Mouse (Mus musculus) liver, embryonic 16.5 days (tissue): ENCODE measurements around the gene Adm. TPM values are rescaled to one million over a fixed set of nuclear protein-coding genes. Genes with fewer than 3 reads are reported as not detected.

Experiments
- ATAC-seq: fragments of 200-750 bp; cut with Nextera tagmentation; 2 replicates; pipeline ENCODE4 v1.8.0; 2017; ENCODE audit warnings: low read depth, mild to moderate bottlenecking, moderate number of reproducible peaks, moderate library complexity
- H3K27ac ChIP-seq: fragments of 300-500 bp; sonication (generic); 2 replicates; pipeline ENCODE4 v1.5.1; 2014; ENCODE audit warnings: mild to moderate bottlenecking, low read length
- H3K27me3 ChIP-seq: fragments of 300-500 bp; sonication (generic); 2 replicates; pipeline ENCODE4 v1.6.1; 2014; ENCODE audit warnings: low read depth, low read length, mixed read lengths; ENCODE audit not compliant: control insufficient read depth, insufficient read depth
- H3K36me3 ChIP-seq: fragments of 300-500 bp; sonication (generic); 2 replicates; pipeline ENCODE4 v1.6.1; 2014; ENCODE audit warnings: mild to moderate bottlenecking; ENCODE audit not compliant: control insufficient read depth, insufficient read depth
- H3K4me1 ChIP-seq: fragments of 300-500 bp; sonication (generic); 2 replicates; pipeline ENCODE4 v1.6.1; 2014; ENCODE audit warnings: low read depth, low read length, mixed read lengths; ENCODE audit not compliant: control insufficient read depth
- H3K4me2 ChIP-seq: fragments of 300-500 bp; sonication (generic); 2 replicates; pipeline ENCODE4 v1.6.1; 2014; ENCODE audit warnings: low read depth, low read length, mixed read lengths
- H3K4me3 ChIP-seq: fragments of 300-500 bp; sonication (generic); 2 replicates; pipeline ENCODE4 v1.5.1; 2014; ENCODE audit warnings: low read depth, mild to moderate bottlenecking, low read length
- H3K9ac ChIP-seq: fragments of 300-500 bp; sonication (generic); 2 replicates; pipeline ENCODE4 v1.6.1; 2014; ENCODE audit warnings: low read depth, low read length
- H3K9me3 ChIP-seq: fragments of 300-500 bp; sonication (generic); replicated peaks from 2 replicates; pipeline ENCODE4 v1.6.1; 2016; ENCODE audit warnings: low read length; ENCODE audit not compliant: control insufficient read depth
- WGBS: fragments of 180-500 bp; shearing (Covaris S2); extraction: QIAGEN DNeasy Blood & Tissue Kit; methylation state at CpG from one replicate; pipeline ENCODE4 v1.1.7; 2014; ENCODE audit not compliant: insufficient replicate concordance; 5-methylcytosine and 5-hydroxymethylcytosine counted together
- polyA plus RNA-seq: library from polyadenylated mRNA; unstranded; fragments of >200 nt; fragmentation: Nextera tagmentation; extraction: Ambion mirVana; gene quantifications from 2 replicates; pipeline ENCODE4 v1.2.1, GENCODE M21; 2015

Gene Adm
- polyA plus RNA-seq, 1 experiment from 2014 or later = 2.1 TPM

GRCm38 (mm10) chr7:110626186-110627098, 1.0 kb upstream of the Adm start:
- ATAC-seq = no peak
- Histone ChIP-seq H3K9ac (no peak overlapping the region; the same call in 1 of the 2 replicates), H3K4me3 (peak overlapping the region; percentile 54), H3K9me3 (no peaks in the 10 kb centered on the region), H3K36me3 (no peaks in the 10 kb centered on the region), H3K4me2 (peak overlapping the region; percentile 63), H3K4me1 (peaks cover 6% of the 10 kb centered on the region), H3K27me3 (peaks cover 72% of the 10 kb centered on the region), H3K27ac (no peak overlapping the region)
- WGBS = 5% methylated on average over 28 of the region's 28 CpGs

GRCm38 (mm10) chr7:110627099-110627482, 370 bp upstream of the Adm start:
- H3K4me2 ChIP-seq = peak overlapping the region; percentile 63
- no peak for ATAC-seq
- no peak overlapping the region for H3K27ac ChIP-seq
- no peaks in the 10 kb centered on the region for H3K9me3 ChIP-seq
- H3K9ac ChIP-seq = no peak overlapping the region
- peaks cover 6% of the 10 kb centered on the region for H3K4me1 ChIP-seq
- peaks cover 73% of the 10 kb centered on the region for H3K27me3 ChIP-seq
- peak overlapping the region; percentile 54 for H3K4me3 ChIP-seq
- WGBS = 3% methylated on average over 12 of the region's 12 CpGs
- no peaks in the 10 kb centered on the region for H3K36me3 ChIP-seq

- WGBS = 3% methylated on average over 11 of the region's 11 CpGs
- no peak overlapping the region for H3K27ac ChIP-seq
- no peak overlapping the region for H3K9ac ChIP-seq
These were observed 776 bp downstream of the Adm start for GRCm38 (mm10) chr7:110628273-110628600.

GRCm38 (mm10) chr7:110628611-110629354, 1.3 kb downstream of the Adm start:
- ATAC-seq = no peak
- peak overlapping the region; percentile 63 for H3K4me2 ChIP-seq

More at GRCm38 (mm10) chr7:110628273-110628600, 776 bp downstream of the Adm start:
- no peak for ATAC-seq
- Histone ChIP-seq H3K4me2 (peak overlapping the region; percentile 63), H3K4me1 (peaks cover 6% of the 10 kb centered on the region), H3K4me3 (peak overlapping the region; percentile 54), H3K36me3 (no peaks in the 10 kb centered on the region), H3K9me3 (no peaks in the 10 kb centered on the region), H3K27me3 (peaks cover 68% of the 10 kb centered on the region)

GRCm38 (mm10) chr7:110629892-110630666, 2.6 kb downstream of the Adm start:
- peak; percentile 70 for ATAC-seq
- H3K9ac ChIP-seq = peak overlapping the region; percentile 4; the same call in 1 of the 2 replicates
- H3K4me1 ChIP-seq = peaks cover 6% of the 10 kb centered on the region
- H3K4me2 ChIP-seq = peak overlapping the region; percentile 56
- no peaks in the 10 kb centered on the region for H3K36me3 ChIP-seq
- H3K9me3 ChIP-seq = no peaks in the 10 kb centered on the region
- H3K4me3 ChIP-seq = peak overlapping the region; percentile 52
- H3K27ac ChIP-seq = no peak overlapping the region
- peaks cover 63% of the 10 kb centered on the region for H3K27me3 ChIP-seq
- WGBS = 2% methylated on average over 36 of the region's 36 CpGs

More at GRCm38 (mm10) chr7:110628611-110629354, 1.3 kb downstream of the Adm start:
- peaks cover 6% of the 10 kb centered on the region for H3K4me1 ChIP-seq
- H3K27ac ChIP-seq = no peak overlapping the region
- H3K27me3 ChIP-seq = peaks cover 68% of the 10 kb centered on the region
- H3K4me3 ChIP-seq = peak overlapping the region; percentile 54
- peak overlapping the region; percentile 31; the same call in 1 of the 2 replicates for H3K9ac ChIP-seq
- 2% methylated on average over 33 of the region's 33 CpGs for WGBS
- H3K9me3 ChIP-seq = no peaks in the 10 kb centered on the region
- no peaks in the 10 kb centered on the region for H3K36me3 ChIP-seq

- peaks cover 6% of the 10 kb centered on the region for H3K4me1 ChIP-seq
- no peaks in the 10 kb centered on the region for H3K9me3 ChIP-seq
- 46% methylated on average over 16 of the region's 16 CpGs for WGBS
- H3K4me3 ChIP-seq = no peak overlapping the region
- no peaks in the 10 kb centered on the region for H3K36me3 ChIP-seq
- no peak overlapping the region for H3K4me2 ChIP-seq
- no peak for ATAC-seq
- H3K9ac ChIP-seq = no peak overlapping the region
- H3K27ac ChIP-seq = no peak overlapping the region
- H3K27me3 ChIP-seq = peaks cover 51% of the 10 kb centered on the region
These were observed 3.9 kb downstream of the Adm start for GRCm38 (mm10) chr7:110631136-110631888.

- ATAC-seq = no peak
- Histone ChIP-seq H3K4me1 (no peaks in the 10 kb centered on the region), H3K4me3 (no peak overlapping the region), H3K9me3 (no peaks in the 10 kb centered on the region), H3K9ac (no peak overlapping the region), H3K36me3 (no peaks in the 10 kb centered on the region), H3K27me3 (peaks cover 5% of the 10 kb centered on the region), H3K4me2 (no peak overlapping the region), H3K27ac (no peak overlapping the region)
- 46% methylated on average over 3 of the region's 3 CpGs for WGBS
These were observed 8.5 kb downstream of the Adm start for GRCm38 (mm10) chr7:110635929-110636328.

- H3K9ac ChIP-seq = no peak overlapping the region
- H3K4me3 ChIP-seq = no peak overlapping the region
- WGBS = 36% methylated on average over 1 of the region's 1 CpGs
- no peak overlapping the region for H3K27ac ChIP-seq
- no peaks in the 10 kb centered on the region for H3K9me3 ChIP-seq
- H3K27me3 ChIP-seq = no peaks in the 10 kb centered on the region; the same call in 1 of the 2 replicates
- no peak for ATAC-seq
- H3K4me1 ChIP-seq = no peaks in the 10 kb centered on the region
- H3K4me2 ChIP-seq = no peak overlapping the region
- H3K36me3 ChIP-seq = no peaks in the 10 kb centered on the region
These were observed 9.1 kb downstream of the Adm start for GRCm38 (mm10) chr7:110636559-110636958.
